Mouse (Mus musculus): ENCODE measurements around the gene Prorsd1. TPM values are rescaled to one million over a fixed set of nuclear protein-coding genes. Genes with fewer than 3 reads are reported as not detected.

The Prorsd1 gene
- polyA plus RNA-seq, 1 experiment from 2014 or later: 15.4 TPM

Other genes with a start within 250 kb of the Prorsd1 start
- gene Ccdc88a, start 141.4 kb downstream of the Prorsd1 start, polyA plus RNA-seq (2015; fragmentation: Nextera tagmentation; extraction: Ambion mirVana): 75.2 and 80.6 TPM in 2 replicates
- gene Mtif2, start 11.4 kb upstream of the Prorsd1 start, polyA plus RNA-seq (2015; fragmentation: Nextera tagmentation; extraction: Ambion mirVana): 63.7 and 63.9 TPM in 2 replicates
- 0.20 and 0.50 TPM in 2 replicates for gene Clhc1, start 32.9 kb upstream of the Prorsd1 start, polyA plus RNA-seq (2015; fragmentation: Nextera tagmentation; extraction: Ambion mirVana)
- gene Rps27a, start 33.1 kb upstream of the Prorsd1 start, polyA plus RNA-seq (2015; fragmentation: Nextera tagmentation; extraction: Ambion mirVana): 829 and 870 TPM in 2 replicates
- gene Rtn4, start 177.9 kb upstream of the Prorsd1 start, polyA plus RNA-seq (2015; fragmentation: Nextera tagmentation; extraction: Ambion mirVana): 102 TPM in 2 replicates

Data from forebrain, embryonic 13.5 days (tissue).